Comparison of ENCODE assay signal across 27 mouse cellular contexts in genomic region chr15:70764513-70764912, GRCm38 (mm10).
DNase-seq lines count a peak whose midpoint lies in the region; ATAC-seq and TF ChIP-seq lines count a peak whose summit lies in the region.
"Had no signal": no experiment of that assay in that cellular context is flagged by ENCODE, and none has a peak within 500 bp of the region (broad histone marks: within the 10 kb centered on the region; RNA-seq: fewer than 3 reads in every experiment).

No protein-coding gene starts in this region.

- H3K4me2 ChIP-seq in forebrain, embryonic 11.5 days (ENCODE audit: low read depth, low read length, severe bottlenecking) = no peak overlapping the region
- H3K4me2 ChIP-seq in kidney, postnatal 0 days (ENCODE audit: low read length) = no peak overlapping the region
- H3K4me2 ChIP-seq in midbrain, embryonic 12.5 days (replicated peaks) = no peak overlapping the region
- H3K4me2 ChIP-seq in midbrain, postnatal 0 days (ENCODE audit: low read depth, low read length, poor library complexity, severe bottlenecking) = no peak overlapping the region
- H3K4me2 ChIP-seq: embryonic facial prominence, embryonic 13.5 days; embryonic facial prominence, embryonic 15.5 days; forebrain, embryonic 12.5 days had no signal

- H3K36me3 ChIP-seq in forebrain, embryonic 11.5 days (ENCODE audit: control insufficient read depth, insufficient read depth, low read length) = no peaks in the 10 kb centered on the region
- no peaks in the 10 kb centered on the region for H3K36me3 ChIP-seq in forebrain, embryonic 10.5 days (replicated peaks)
- no peaks in the 10 kb centered on the region for H3K36me3 ChIP-seq in kidney, postnatal 0 days (ENCODE audit: insufficient read depth, low read length)
- no peaks in the 10 kb centered on the region for H3K36me3 ChIP-seq in midbrain, embryonic 12.5 days
- no peaks in the 10 kb centered on the region for H3K36me3 ChIP-seq in midbrain, postnatal 0 days (ENCODE audit: insufficient read depth, low read length)
- H3K36me3 ChIP-seq: embryonic facial prominence, embryonic 13.5 days; embryonic facial prominence, embryonic 15.5 days; forebrain, embryonic 12.5 days; G1E had no signal

- no peaks in the 10 kb centered on the region for H3K9me3 ChIP-seq in forebrain, embryonic 11.5 days (ENCODE audit: control insufficient read depth, low read length)
- H3K9me3 ChIP-seq in forebrain, embryonic 10.5 days = no peaks in the 10 kb centered on the region; the same call in 1 of the 2 replicates
- no peaks in the 10 kb centered on the region for H3K9me3 ChIP-seq in kidney, postnatal 0 days (replicated peaks; ENCODE audit: low read length)
- no peaks in the 10 kb centered on the region for H3K9me3 ChIP-seq in midbrain, embryonic 12.5 days
- H3K9me3 ChIP-seq in midbrain, postnatal 0 days (ENCODE audit: low read length) = 0 out of 2 replicates have a peak, but pooled peaks cover 3% of the 10 kb centered on the region
- H3K9me3 ChIP-seq: embryonic facial prominence, embryonic 13.5 days; embryonic facial prominence, embryonic 15.5 days; forebrain, embryonic 12.5 days; G1E had no signal

- 65% methylated on average over 1 of the region's 1 CpGs for WGBS in forebrain, embryonic 11.5 days
- 76% methylated on average over 1 of the region's 1 CpGs for WGBS in forebrain, embryonic 10.5 days
- WGBS in kidney, postnatal 0 days = 66% methylated on average over 1 of the region's 1 CpGs
- WGBS in midbrain, embryonic 12.5 days = 70% methylated on average over 1 of the region's 1 CpGs
- 43% methylated on average over 1 of the region's 1 CpGs for WGBS in midbrain, postnatal 0 days

- TF ChIP-seq POLR2A in brain, embryonic 14.5 days (IDR thresholded peaks at IDR 0.05; ENCODE audit: borderline replicate concordance, extremely low read depth, insufficient read depth, insufficient read length, poor library complexity, severe bottlenecking) = no peak

- H3K4me3 ChIP-seq in forebrain, embryonic 11.5 days (ENCODE audit: low read depth, low read length) = no peak overlapping the region
- H3K4me3 ChIP-seq in forebrain, embryonic 10.5 days = no peak overlapping the region
- no peak overlapping the region for H3K4me3 ChIP-seq in kidney, postnatal 0 days (replicated peaks; ENCODE audit: low read depth, low read length)
- H3K4me3 ChIP-seq in midbrain, embryonic 12.5 days = no peak overlapping the region
- no peak overlapping the region for H3K4me3 ChIP-seq in midbrain, postnatal 0 days (ENCODE audit: low read depth, low read length)
- H3K4me3 ChIP-seq: embryonic facial prominence, embryonic 13.5 days; embryonic facial prominence, embryonic 15.5 days; erythroblast, embryonic 14.5 days; forebrain, embryonic 12.5 days had no signal

- no peak overlapping the region for H3K9ac ChIP-seq in forebrain, embryonic 11.5 days (ENCODE audit: low read length)
- H3K9ac ChIP-seq in kidney, postnatal 0 days (ENCODE audit: low read depth, low read length) = no peak overlapping the region
- H3K9ac ChIP-seq in midbrain, embryonic 12.5 days (replicated peaks) = no peak overlapping the region
- H3K9ac ChIP-seq in midbrain, postnatal 0 days (replicated peaks; ENCODE audit: low read length, poor library complexity, severe bottlenecking) = no peak overlapping the region
- H3K9ac ChIP-seq: embryonic facial prominence, embryonic 13.5 days; embryonic facial prominence, embryonic 15.5 days; forebrain, embryonic 12.5 days had no signal

- H3K4me1 ChIP-seq in forebrain, embryonic 11.5 days (replicated peaks; ENCODE audit: control insufficient read depth, insufficient read depth, low read length) = no peaks in the 10 kb centered on the region
- 0 out of 2 replicates have a peak, but pooled peaks cover 3% of the 10 kb centered on the region for H3K4me1 ChIP-seq in forebrain, embryonic 10.5 days
- no peaks in the 10 kb centered on the region for H3K4me1 ChIP-seq in kidney, postnatal 0 days (replicated peaks; ENCODE audit: insufficient read depth, low read length)
- H3K4me1 ChIP-seq in midbrain, embryonic 12.5 days = peaks cover 8% of the 10 kb centered on the region; the same call in 1 of the 2 replicates
- no peaks in the 10 kb centered on the region for H3K4me1 ChIP-seq in midbrain, postnatal 0 days (ENCODE audit: insufficient read depth, low read length)
- H3K4me1 ChIP-seq: embryonic facial prominence, embryonic 13.5 days; embryonic facial prominence, embryonic 15.5 days had no signal

- ATAC-seq in forebrain, embryonic 11.5 days (replicated peaks; ENCODE audit: low FRiP score) = peak; percentile 27; the same call in 1 of the 2 replicates
- ATAC-seq in kidney, postnatal 0 days (replicated peaks; ENCODE audit: low FRiP score, low read depth) = no peak
- ATAC-seq in midbrain, embryonic 12.5 days (ENCODE audit: low FRiP score, low read depth) = peak; percentile 82
- ATAC-seq in midbrain, postnatal 0 days (ENCODE audit: low FRiP score) = no peak
- ATAC-seq: activated CD4-positive, CD25-positive, alpha-beta regulatory T cell, adult 4 months; CD4-positive, CD25-positive, alpha-beta regulatory T cell, adult 4 months; Patski had no signal

- DNase-seq in forebrain, embryonic 11.5 days (ENCODE audit: low spot score) = no peak
- no peak for DNase-seq in forebrain, embryonic 10.5 days (ENCODE audit: extremely low spot score, low spot score)
- DNase-seq in kidney, postnatal 0 days (ENCODE audit: low spot score) = peak; percentile 2
- no peak for DNase-seq in kidney, adult 9 months
- DNase-seq in midbrain, postnatal 0 days (ENCODE audit: low spot score) = no peak
- DNase-seq in brain, embryonic 14.5 days (ENCODE audit: low read depth) = peak; percentile 3
- DNase-seq: adrenal gland, adult 8-10 months; adrenal gland, postnatal 14 days; adrenal gland, postnatal 36 days; B cell, adult 2 months; cerebellum, adult 11 months; cerebellum, adult 18-20 months; cerebellum, adult 8-10 months; cerebellum, adult 9-11 months; cerebellum, postnatal 14 days; cerebellum, postnatal 36 days; embryo, embryonic 11 days had no signal

- no peak for TF ChIP-seq CTCF in kidney, postnatal 0 days (IDR thresholded peaks at IDR 0.05; ENCODE audit: low read depth)
- TF ChIP-seq CTCF in midbrain, postnatal 0 days (IDR thresholded peaks at IDR 0.05) = no peak
- TF ChIP-seq CTCF in brain, embryonic 14.5 days (IDR thresholded peaks at IDR 0.05; ENCODE audit: borderline replicate concordance, extremely low read depth, insufficient read depth, insufficient read length) = no peak

- H3K27me3 ChIP-seq in forebrain, embryonic 11.5 days (ENCODE audit: control insufficient read depth, insufficient read depth, low read length) = no peaks in the 10 kb centered on the region
- H3K27me3 ChIP-seq in forebrain, embryonic 10.5 days (ENCODE audit: poor library complexity, severe bottlenecking) = no peaks in the 10 kb centered on the region
- no peaks in the 10 kb centered on the region for H3K27me3 ChIP-seq in kidney, postnatal 0 days (ENCODE audit: insufficient read depth, low read length)
- peaks cover 5% of the 10 kb centered on the region for H3K27me3 ChIP-seq in midbrain, embryonic 12.5 days
- no peaks in the 10 kb centered on the region for H3K27me3 ChIP-seq in midbrain, postnatal 0 days (ENCODE audit: insufficient read depth, low read length)
- H3K27me3 ChIP-seq: CH12.LX; embryonic facial prominence, embryonic 13.5 days; embryonic facial prominence, embryonic 15.5 days; forebrain, embryonic 12.5 days; Patski had no signal

- H3K27ac ChIP-seq in forebrain, embryonic 11.5 days (ENCODE audit: low read depth, low read length) = no peak overlapping the region
- H3K27ac ChIP-seq in forebrain, embryonic 10.5 days = no peak overlapping the region
- no peak overlapping the region for H3K27ac ChIP-seq in kidney, postnatal 0 days
- peak overlapping the region; percentile 39; the same call in 1 of the 2 replicates for H3K27ac ChIP-seq in midbrain, embryonic 12.5 days (replicated peaks)
- no peak overlapping the region for H3K27ac ChIP-seq in midbrain, postnatal 0 days (ENCODE audit: low read depth, low read length)
- H3K27ac ChIP-seq: embryonic facial prominence, embryonic 13.5 days; embryonic facial prominence, embryonic 15.5 days; forebrain, embryonic 12.5 days had no signal

Comparison
In these comparisons a context has a peak if more than half of its experiments do, and no peak if none do; other contexts are left out.
1. ATAC-seq: peak in forebrain, embryonic 11.5 days (single experiment) and midbrain, embryonic 12.5 days (single experiment); none in kidney, postnatal 0 days (single experiment) and midbrain, postnatal 0 days (single experiment).
2. DNase-seq: peak in kidney, postnatal 0 days (single experiment) and brain, embryonic 14.5 days (single experiment); none in forebrain, embryonic 11.5 days (single experiment), forebrain, embryonic 10.5 days (single experiment), kidney, adult 9 months (single experiment) and midbrain, postnatal 0 days (single experiment).